Mouse (Mus musculus): ENCODE results near the gene Arhgef25.

DNA sequence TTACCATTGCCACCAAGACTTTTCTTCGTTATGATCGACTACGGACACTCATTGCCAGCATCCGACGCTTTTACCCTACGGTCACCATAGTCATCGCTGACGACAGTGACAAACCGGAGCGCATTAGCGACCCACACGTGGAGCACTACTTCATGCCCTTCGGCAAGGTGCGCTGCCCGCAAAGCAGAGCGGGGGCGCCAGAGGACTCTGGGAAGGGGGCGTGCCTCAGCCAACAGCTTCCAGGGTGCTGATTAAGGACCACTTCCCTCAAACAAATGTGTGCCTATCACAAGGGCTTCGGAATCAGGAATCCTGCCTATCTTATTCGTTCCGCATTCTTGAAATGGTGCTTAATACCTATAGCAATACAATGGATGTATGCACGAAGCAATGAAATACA, 19.9 kb downstream of the Arhgef25 start:
- TF ChIP-seq CTCF (IDR thresholded peaks at IDR 0.05; ENCODE audit: low read depth): peak; percentile 47
- no peak for TF ChIP-seq EP300 (IDR thresholded peaks at IDR 0.05; ENCODE audit: low read depth)
